Mouse (Mus musculus): ENCODE results near the gene Synj1. TPM values are rescaled to one million over a fixed set of nuclear protein-coding genes. Genes with fewer than 3 reads are reported as not detected.

Gene Synj1
- polyA plus RNA-seq, 1 experiment = 42.2 TPM

DNA sequence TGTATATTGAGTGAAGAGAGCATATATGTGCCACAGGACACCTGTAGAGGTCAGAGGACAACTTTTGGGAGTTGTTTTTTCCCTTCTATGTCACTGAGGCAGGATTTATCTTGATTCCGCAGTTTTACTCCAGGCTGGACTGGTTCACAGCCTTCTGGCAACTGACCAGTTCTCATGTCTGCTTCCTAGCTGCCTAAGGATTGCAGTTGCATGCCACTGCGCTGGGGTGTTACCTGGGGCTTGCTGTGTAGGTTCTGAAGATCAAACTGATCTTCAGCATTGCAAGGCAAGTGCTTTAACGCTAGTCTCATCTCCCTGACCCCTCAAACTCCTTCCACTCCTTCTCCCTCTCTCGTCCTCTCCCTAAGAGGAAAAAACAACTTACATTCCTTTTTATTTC lies 47.9 kb downstream of the Synj1 start:
- WGBS = 93% methylated on average over 4 of the region's 4 CpGs
- Histone ChIP-seq H3K4me1 (ENCODE audit: control insufficient read depth, insufficient read depth, low read length) (no peaks in the 10 kb centered on the region), H3K4me3 (replicated peaks; ENCODE audit: extremely low read depth, low read depth, low read length) (no peak overlapping the region)
- DNase-seq = no peak
- no peak for TF ChIP-seq CTCF (IDR thresholded peaks at IDR 0.05; ENCODE audit: insufficient read depth, low read length)
- no peak for TF ChIP-seq POLR2A (IDR thresholded peaks at IDR 0.05; ENCODE audit: borderline replicate concordance, extremely low read depth, low read depth, low read length)

GRCm38 (mm10) chr16:90958301-90959085 lies 52.6 kb downstream of the Synj1 start:
- no peak for DNase-seq
- Histone ChIP-seq H3K4me3 (replicated peaks; ENCODE audit: extremely low read depth, low read depth, low read length) (no peak overlapping the region), H3K4me1 (ENCODE audit: control insufficient read depth, insufficient read depth, low read length) (no peaks in the 10 kb centered on the region)
- no peak for TF ChIP-seq CTCF (IDR thresholded peaks at IDR 0.05; ENCODE audit: insufficient read depth, low read length)
- no peak for TF ChIP-seq POLR2A (IDR thresholded peaks at IDR 0.05; ENCODE audit: borderline replicate concordance, extremely low read depth, low read depth, low read length)
- 72% methylated on average over 5 of the region's 5 CpGs for WGBS

DNA sequence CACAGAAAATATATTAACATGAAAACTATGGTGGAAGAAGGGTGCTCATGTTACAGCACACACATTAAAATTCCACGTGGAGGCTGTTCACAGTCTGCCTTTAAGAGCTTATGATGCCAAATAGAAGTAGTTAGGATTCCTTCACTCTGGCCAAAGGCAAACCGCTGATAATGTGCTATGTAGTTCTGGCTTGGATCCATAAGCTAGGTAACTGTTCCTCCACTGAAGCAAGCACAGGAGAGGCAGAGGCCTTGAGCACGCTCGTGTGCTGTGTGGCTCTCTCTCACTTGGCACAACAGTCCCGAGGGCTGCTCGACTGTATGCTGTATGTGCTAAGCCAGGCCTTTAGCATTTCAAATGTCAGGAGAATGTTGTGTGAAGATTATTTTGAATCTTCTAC lies 55.6 kb downstream of the Synj1 start:
- TF ChIP-seq POLR2A (IDR thresholded peaks at IDR 0.05; ENCODE audit: borderline replicate concordance, extremely low read depth, low read depth, low read length) (no peak), CTCF (IDR thresholded peaks at IDR 0.05; ENCODE audit: insufficient read depth, low read length) (no peak)
- 59% methylated on average over 6 of the region's 6 CpGs for WGBS
- Histone ChIP-seq H3K4me1 (ENCODE audit: control insufficient read depth, insufficient read depth, low read length) (no peaks in the 10 kb centered on the region), H3K4me3 (replicated peaks; ENCODE audit: extremely low read depth, low read depth, low read length) (no peak overlapping the region)
- DNase-seq = no peak

DNA sequence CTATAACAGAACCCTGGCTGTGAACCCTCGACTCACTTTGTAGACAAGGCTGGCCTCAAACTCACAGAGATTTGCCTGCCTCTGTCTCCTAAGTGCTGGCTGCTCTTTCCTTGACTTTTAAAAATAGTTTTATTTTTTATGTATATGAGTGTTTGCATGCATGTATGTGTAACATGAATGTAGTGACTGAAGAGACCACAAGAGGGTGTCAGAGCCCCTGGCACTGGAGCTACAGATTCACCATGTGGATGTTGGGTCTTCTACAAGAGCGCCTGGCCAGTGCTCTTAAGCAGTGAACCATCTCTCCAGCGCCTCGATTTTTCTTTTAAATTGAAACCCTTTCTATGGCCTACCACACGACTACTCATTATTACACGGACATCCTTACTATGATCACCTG lies 57.3 kb downstream of the Synj1 start:
- no peaks in the 10 kb centered on the region for H3K4me1 ChIP-seq (ENCODE audit: control insufficient read depth, insufficient read depth, low read length)
- no peak for DNase-seq
- TF ChIP-seq CTCF (IDR thresholded peaks at IDR 0.05; ENCODE audit: insufficient read depth, low read length) (no peak), POLR2A (IDR thresholded peaks at IDR 0.05; ENCODE audit: borderline replicate concordance, extremely low read depth, low read depth, low read length) (no peak)
- WGBS = 94% methylated on average over 6 of the region's 6 CpGs
- H3K4me3 ChIP-seq (replicated peaks; ENCODE audit: extremely low read depth, low read depth, low read length) = no peak overlapping the region

- H3K4me1 ChIP-seq (ENCODE audit: control insufficient read depth, insufficient read depth, low read length) = no peaks in the 10 kb centered on the region
- no peak overlapping the region for H3K4me3 ChIP-seq (replicated peaks; ENCODE audit: extremely low read depth, low read depth, low read length)
- 88% methylated on average over 9 of the region's 9 CpGs for WGBS
- no peak for DNase-seq
- TF ChIP-seq POLR2A (IDR thresholded peaks at IDR 0.05; ENCODE audit: borderline replicate concordance, extremely low read depth, low read depth, low read length) = no peak
- no peak for TF ChIP-seq CTCF (IDR thresholded peaks at IDR 0.05; ENCODE audit: insufficient read depth, low read length)
These were observed 58.0 kb downstream of the Synj1 start for GRCm38 (mm10) chr16:90953147-90953546.

DNA sequence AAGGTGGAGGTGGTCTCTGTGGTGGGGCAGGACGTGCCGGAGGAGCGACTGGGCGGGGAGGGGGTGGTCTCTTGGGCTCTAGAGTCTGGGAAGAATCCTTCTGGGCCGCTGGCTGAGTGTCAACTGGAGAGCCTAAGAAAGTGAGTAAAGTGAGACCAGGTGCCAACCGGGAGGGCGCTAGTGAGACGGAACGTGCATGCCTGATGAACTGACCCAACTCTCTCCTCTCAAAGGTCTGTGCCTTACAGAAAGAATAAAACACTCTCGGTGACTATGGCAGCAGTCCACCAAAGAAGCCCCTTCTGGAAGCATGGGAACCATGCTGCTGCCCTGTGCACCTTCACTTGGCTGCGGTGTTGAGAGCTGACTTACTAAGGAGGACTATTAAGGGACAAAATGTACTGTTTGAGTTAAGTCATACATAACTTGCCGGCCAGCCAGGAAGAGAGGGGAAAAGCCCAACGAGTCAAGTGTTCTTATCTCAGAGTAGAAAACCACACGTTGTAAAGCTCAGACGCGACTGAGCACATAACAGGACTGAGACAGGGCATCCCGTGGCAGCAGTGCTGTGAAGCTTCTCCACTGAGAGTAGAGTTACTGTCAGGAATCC lies 60.6 kb downstream of the Synj1 start:
- Histone ChIP-seq H3K4me1 (ENCODE audit: control insufficient read depth, insufficient read depth, low read length) (no peaks in the 10 kb centered on the region), H3K4me3 (replicated peaks; ENCODE audit: extremely low read depth, low read depth, low read length) (no peak overlapping the region)
- TF ChIP-seq CTCF (IDR thresholded peaks at IDR 0.05; ENCODE audit: insufficient read depth, low read length) = peak; percentile 39; the same call in 1 of the 2 replicates
- no peak for TF ChIP-seq POLR2A (IDR thresholded peaks at IDR 0.05; ENCODE audit: borderline replicate concordance, extremely low read depth, low read depth, low read length)
- peak; percentile 29 for DNase-seq
- WGBS = 55% methylated on average over 17 of the region's 17 CpGs

DNA sequence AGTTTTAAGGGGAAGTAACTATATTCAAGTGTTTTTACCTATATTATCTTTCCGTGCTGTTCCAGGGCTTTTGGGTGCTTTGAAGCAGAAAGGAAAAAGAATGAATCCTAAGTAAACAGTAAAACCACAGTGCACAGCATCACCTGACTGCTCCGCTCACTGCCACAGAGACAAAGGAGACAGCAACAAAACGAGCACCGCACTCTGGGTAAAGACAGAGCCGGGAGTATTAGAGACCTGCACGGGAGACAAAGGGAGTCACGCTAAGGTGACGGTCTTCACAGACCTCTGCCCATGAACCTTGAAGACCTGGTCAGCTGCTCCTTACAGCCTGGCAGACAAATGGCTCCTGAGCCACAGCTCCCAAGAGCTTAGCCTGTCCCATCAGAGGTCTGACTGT lies 64.1 kb downstream of the Synj1 start:
- 85% methylated on average over 8 of the region's 8 CpGs for WGBS
- Histone ChIP-seq H3K4me3 (replicated peaks; ENCODE audit: extremely low read depth, low read depth, low read length) (no peak overlapping the region), H3K4me1 (ENCODE audit: control insufficient read depth, insufficient read depth, low read length) (no peaks in the 10 kb centered on the region)
- no peak for DNase-seq
- no peak for TF ChIP-seq CTCF (IDR thresholded peaks at IDR 0.05; ENCODE audit: insufficient read depth, low read length)
- TF ChIP-seq POLR2A (IDR thresholded peaks at IDR 0.05; ENCODE audit: borderline replicate concordance, extremely low read depth, low read depth, low read length) = no peak

DNA sequence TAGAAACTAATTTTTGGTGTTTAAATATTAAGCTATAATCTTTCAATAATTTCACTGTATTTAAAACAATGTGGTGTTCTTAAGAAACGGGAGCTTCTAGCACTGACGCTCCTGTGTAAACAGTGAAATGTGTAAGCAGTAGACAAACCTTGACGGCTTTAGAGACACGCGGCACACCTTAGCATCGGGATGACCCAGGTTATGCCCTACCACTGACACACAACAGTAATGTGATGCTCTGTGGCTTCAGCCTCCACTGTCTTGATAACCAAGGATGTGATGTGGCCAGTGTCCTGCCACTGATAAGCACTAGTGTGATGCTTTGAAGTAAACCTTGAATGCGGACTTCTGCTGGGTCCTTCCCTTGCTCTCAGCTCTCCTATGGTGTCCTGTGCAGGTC lies 69.9 kb downstream of the Synj1 start:
- no peak for TF ChIP-seq CTCF (IDR thresholded peaks at IDR 0.05; ENCODE audit: insufficient read depth, low read length)
- no peak for TF ChIP-seq POLR2A (IDR thresholded peaks at IDR 0.05; ENCODE audit: borderline replicate concordance, extremely low read depth, low read depth, low read length)
- Histone ChIP-seq H3K4me3 (replicated peaks; ENCODE audit: extremely low read depth, low read depth, low read length) (no peak overlapping the region), H3K4me1 (ENCODE audit: control insufficient read depth, insufficient read depth, low read length) (no peaks in the 10 kb centered on the region)
- WGBS = 82% methylated on average over 7 of the region's 7 CpGs
- no peak for DNase-seq

- TF ChIP-seq CTCF (IDR thresholded peaks at IDR 0.05; ENCODE audit: insufficient read depth, low read length) = no peak
- peak; percentile 60; the same call in 1 of the 2 replicates for TF ChIP-seq POLR2A (IDR thresholded peaks at IDR 0.05; ENCODE audit: borderline replicate concordance, extremely low read depth, low read depth, low read length)
- peak within 1 kb of the TSS; percentile 68 for H3K4me3 ChIP-seq (replicated peaks; ENCODE audit: extremely low read depth, low read depth, low read length)
- DNase-seq = peak; percentile 93
- under 1% methylated on average over 56 of the region's 56 CpGs for WGBS
- peaks cover 3% of the 10 kb centered on the region; the same call in 1 of the 2 replicates for H3K4me1 ChIP-seq (ENCODE audit: control insufficient read depth, insufficient read depth, low read length)
These were observed 76.3 kb downstream of the Synj1 start, which contains the start of gene Cfap298 for GRCm38 (mm10) chr16:90934687-90935328. TSS of gene Cfap298 (minus strand) at chr16:90935114.

Data from lung, adult 2 months (tissue).